Mouse (Mus musculus) stomach, embryonic 15.5 days (tissue): Measurements from ENCODE around the gene Mlph. TPM values are rescaled to one million over a fixed set of nuclear protein-coding genes. Genes with fewer than 3 reads are reported as not detected.
A peak's percentile ranks its signal among the peaks of the same experiment; 100 is the strongest.

Source experiments
- ATAC-seq: fragments of 200-750 bp; cut with Nextera tagmentation; 2 replicates; pipeline ENCODE4 v1.8.0; 2017; ENCODE audit warnings: low read depth, moderate number of reproducible peaks, moderate TSS enrichment; ENCODE audit not compliant: insufficient read depth, low FRiP score
- H3K27ac ChIP-seq: fragments of 300-500 bp; sonication (generic); 2 replicates; pipeline ENCODE4 v1.5.1; 2015; ENCODE audit warnings: mild to moderate bottlenecking, inconsistent platforms
- H3K27me3 ChIP-seq: fragments of 300-500 bp; sonication (generic); replicated peaks from 2 replicates; pipeline ENCODE4 v1.6.1; 2015; ENCODE audit warnings: inconsistent platforms
- H3K36me3 ChIP-seq: fragments of 300-500 bp; sonication (generic); 2 replicates; pipeline ENCODE4 v1.6.1; 2015; ENCODE audit warnings: inconsistent platforms
- H3K4me1 ChIP-seq: fragments of 300-500 bp; sonication (generic); 2 replicates; pipeline ENCODE4 v1.6.1; 2015; ENCODE audit warnings: inconsistent platforms
- H3K4me2 ChIP-seq: fragments of 300-500 bp; sonication (generic); 2 replicates; pipeline ENCODE4 v1.6.1; 2015; ENCODE audit warnings: mild to moderate bottlenecking, inconsistent platforms
- H3K4me3 ChIP-seq: fragments of 300-500 bp; sonication (generic); replicated peaks from 2 replicates; pipeline ENCODE4 v1.5.1; 2015; ENCODE audit warnings: inconsistent platforms
- H3K9ac ChIP-seq: fragments of 300-500 bp; sonication (generic); 2 replicates; pipeline ENCODE4 v1.6.1; 2015; ENCODE audit warnings: inconsistent platforms
- H3K9me3 ChIP-seq: fragments of 300-500 bp; sonication (generic); 2 replicates; pipeline ENCODE4 v1.6.1; 2016; ENCODE audit warnings: inconsistent platforms
- WGBS: fragments of 180-500 bp; shearing (Covaris S2); methylation state at CpG from one replicate; pipeline ENCODE4 v1.1.7; 2015; 5-methylcytosine and 5-hydroxymethylcytosine counted together
- polyA plus RNA-seq: library from polyadenylated mRNA; unstranded; fragments of >200 nt; fragmentation: Nextera tagmentation; extraction: Ambion mirVana; gene quantifications from 2 replicates; pipeline ENCODE4 v1.2.1, GENCODE M21; 2015

The Mlph gene
- polyA plus RNA-seq, 1 experiment from 2014 or later: 2.3 TPM

- WGBS: 65% methylated on average over 10 of the region's 10 CpGs
- Histone ChIP-seq H3K9ac (no peak overlapping the region), H3K4me3 (peak overlapping the region; percentile 85; the same call in 1 of the 2 replicates), H3K4me2 (peak overlapping the region; percentile 99), H3K9me3 (no peaks in the 10 kb centered on the region), H3K27me3 (no peaks in the 10 kb centered on the region), H3K36me3 (no peaks in the 10 kb centered on the region), H3K4me1 (peaks cover 12% of the 10 kb centered on the region; the same call in 1 of the 2 replicates), H3K27ac (no peak overlapping the region)
- ATAC-seq: no peak
These were observed 85.2 kb downstream of the Mlph start for GRCm38 (mm10) chr1:90999911-91000601.

Other genes with a start within 250 kb of the Mlph start
- 86.6 and 109 TPM in 2 replicates for gene Col6a3, start 71.1 kb upstream of the Mlph start, polyA plus RNA-seq
- not detected in 2 replicates for gene Prlh, start 38.0 kb downstream of the Mlph start, polyA plus RNA-seq
- gene Rab17, start 54.6 kb downstream of the Mlph start, polyA plus RNA-seq: 9.5 and 14.2 TPM in 2 replicates
- gene Lrrfip1, start 83.7 kb downstream of the Mlph start, polyA plus RNA-seq: 64.9 and 65.4 TPM in 2 replicates
- gene Rbm44, start 230.0 kb downstream of the Mlph start, polyA plus RNA-seq: 0.86 and 0.88 TPM in 2 replicates